Mouse (Mus musculus) spleen, adult 2 months (tissue): ENCODE results near the gene Rgs10. TPM values are rescaled to one million over a fixed set of nuclear protein-coding genes. Genes with fewer than 3 reads are reported as not detected.
"Not testable (repeated sequence)": the region's sequence is repeated elsewhere in the genome, so short reads cannot be mapped to it uniquely, and the experiment has no call there.

ENCODE experiments used
- DNase-seq, 2 experiments: peaks; one replicate each; pipeline versions ENCODE4 v3.0.0 to v3.0.0-alpha.2; 2012 to 2021; ENCODE audit warnings: low spot score in 2 of 2, low read depth in 1 of 2
- H3K27ac ChIP-seq: fragments of 200-500 bp; 2 replicates; pipeline ENCODE4 v1.5.1; 2012; ENCODE audit warnings: low read length, inconsistent platforms; ENCODE audit not compliant: insufficient read depth
- H3K27me3 ChIP-seq: fragments of 200-500 bp; 2 replicates; pipeline ENCODE4 v1.6.1; 2012; ENCODE audit warnings: mild to moderate bottlenecking, moderate library complexity, low read length, inconsistent platforms; ENCODE audit not compliant: control insufficient read depth, insufficient read depth
- H3K36me3 ChIP-seq: fragments of 200-500 bp; 2 replicates; pipeline ENCODE4 v1.6.1; 2012; ENCODE audit warnings: mild to moderate bottlenecking, low read length, inconsistent platforms; ENCODE audit not compliant: control insufficient read depth, insufficient read depth
- H3K4me1 ChIP-seq: fragments of 200-500 bp; 2 replicates; pipeline ENCODE4 v1.6.1; 2011; ENCODE audit warnings: inconsistent platforms; ENCODE audit not compliant: control insufficient read depth, insufficient read depth, insufficient read length
- H3K4me3 ChIP-seq: fragments of 200-500 bp; 2 replicates; pipeline ENCODE4 v1.5.1; 2011; ENCODE audit warnings: mild to moderate bottlenecking, inconsistent platforms; ENCODE audit not compliant: insufficient read depth, insufficient read length; ENCODE audit errors: extremely low read depth
- CTCF ChIP-seq: fragments of 200-500 bp; IDR thresholded peaks from 2 replicates; pipeline ENCODE4 v1.5.1; 2011; ENCODE audit warnings: mild to moderate bottlenecking, inconsistent platforms; ENCODE audit not compliant: insufficient read depth, insufficient read length, insufficient replicate concordance; ENCODE audit errors: extremely low read depth
- POLR2A ChIP-seq: fragments of 200-500 bp; IDR thresholded peaks from 2 replicates; pipeline ENCODE4 v1.6.1; 2011; ENCODE audit warnings: low read depth, low read length, inconsistent platforms
- WGBS: fragments of 180-500 bp; shearing (Covaris S2); methylation state at CpG from one replicate; pipeline ENCODE4 v1.1.7; 2018; 5-methylcytosine and 5-hydroxymethylcytosine counted together
- polyA plus RNA-seq: library from polyadenylated mRNA; depleted of rRNA; stranded (reverse); fragments of >200 nt; gene quantifications from 2 replicates; pipeline ENCODE4 v1.2.3, GENCODE M21; 2012

Gene Rgs10
- polyA plus RNA-seq, 1 experiment = 21.6 TPM

DNA sequence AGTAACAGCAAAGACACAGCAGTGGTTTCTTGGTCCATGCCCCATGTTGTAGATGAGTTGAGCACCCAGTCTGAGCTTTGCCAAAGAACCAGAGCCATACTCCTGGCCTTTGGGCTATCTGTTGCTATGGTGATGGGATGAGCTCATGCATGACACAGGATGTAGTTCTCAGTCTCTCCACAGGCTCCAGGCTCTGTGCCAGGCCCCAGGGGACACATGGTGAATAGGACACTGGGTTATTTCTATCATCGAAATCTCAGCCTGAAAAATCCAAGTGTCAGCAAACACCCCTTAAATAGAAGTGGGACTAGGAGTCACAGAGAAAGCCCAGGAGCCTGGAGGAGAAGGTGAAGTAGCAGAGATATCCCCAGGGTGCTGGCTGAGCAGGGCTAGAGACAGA is 70.0 kb downstream of the Rgs10 start:
- no peaks in the 10 kb centered on the region for H3K36me3 ChIP-seq
- no peak overlapping the region for H3K27ac ChIP-seq
- 55% methylated on average over 1 of the region's 1 CpGs for WGBS
- TF ChIP-seq POLR2A (no peak), CTCF (no peak)
- no peak overlapping the region for H3K4me3 ChIP-seq
- no peak for DNase-seq
- no peaks in the 10 kb centered on the region for H3K27me3 ChIP-seq
- no peaks in the 10 kb centered on the region for H3K4me1 ChIP-seq

DNA sequence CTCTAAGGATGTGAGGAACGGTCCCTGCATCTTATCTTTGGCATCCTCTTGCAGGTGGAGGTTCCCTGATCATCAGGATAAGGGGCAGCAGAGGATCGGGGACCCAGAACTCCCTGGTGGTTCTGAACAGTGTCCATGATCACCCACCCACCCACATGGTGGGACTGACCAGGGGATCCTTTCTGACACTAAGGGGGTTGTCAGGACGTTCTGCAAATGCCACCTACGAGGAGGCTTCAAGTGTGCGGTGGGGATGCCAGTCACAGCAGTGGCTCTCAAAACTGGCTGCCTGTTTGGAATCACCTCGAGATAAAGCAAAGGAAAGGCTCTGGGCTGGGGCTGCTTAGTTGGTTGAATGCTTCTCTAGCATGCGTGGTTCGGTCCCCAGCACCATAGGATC is 71.6 kb downstream of the Rgs10 start:
- Histone ChIP-seq H3K4me3 (no peak overlapping the region), H3K4me1 (no peaks in the 10 kb centered on the region)
- WGBS = 78% methylated on average over 8 of the region's 8 CpGs

DNA sequence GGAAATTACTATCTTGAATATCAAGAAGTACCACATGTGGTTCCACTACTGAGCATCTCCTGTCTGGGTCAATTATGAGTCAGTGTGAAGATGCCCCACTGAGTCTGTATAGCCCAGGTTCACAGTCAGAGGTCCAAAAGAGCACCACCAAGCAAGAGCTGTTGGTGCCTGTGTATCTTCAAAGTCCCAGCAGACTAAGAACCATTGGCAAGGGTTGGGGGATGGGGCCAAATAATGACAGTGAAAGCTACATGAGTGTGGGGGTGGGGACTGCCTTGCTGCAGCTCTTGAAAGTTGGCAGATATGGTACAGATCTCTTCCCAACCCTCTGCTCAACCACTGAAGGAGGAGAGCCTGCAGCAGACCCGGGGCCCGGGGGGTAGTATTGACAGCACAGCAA is 72.0 kb downstream of the Rgs10 start:
- no peaks in the 10 kb centered on the region for H3K4me1 ChIP-seq
- WGBS = 64% methylated on average over 2 of the region's 2 CpGs
- H3K27ac ChIP-seq = no peak overlapping the region
- no peak overlapping the region for H3K4me3 ChIP-seq
- no peak for DNase-seq
- TF ChIP-seq POLR2A (no peak), CTCF (no peak)
- no peaks in the 10 kb centered on the region for H3K36me3 ChIP-seq
- no peaks in the 10 kb centered on the region for H3K27me3 ChIP-seq

More for the DNA sequence above, 71.6 kb downstream of the Rgs10 start:
- TF ChIP-seq POLR2A (no peak), CTCF (no peak)
- Histone ChIP-seq H3K36me3 (no peaks in the 10 kb centered on the region), H3K27ac (no peak overlapping the region), H3K27me3 (no peaks in the 10 kb centered on the region)
- no peak for DNase-seq

DNA sequence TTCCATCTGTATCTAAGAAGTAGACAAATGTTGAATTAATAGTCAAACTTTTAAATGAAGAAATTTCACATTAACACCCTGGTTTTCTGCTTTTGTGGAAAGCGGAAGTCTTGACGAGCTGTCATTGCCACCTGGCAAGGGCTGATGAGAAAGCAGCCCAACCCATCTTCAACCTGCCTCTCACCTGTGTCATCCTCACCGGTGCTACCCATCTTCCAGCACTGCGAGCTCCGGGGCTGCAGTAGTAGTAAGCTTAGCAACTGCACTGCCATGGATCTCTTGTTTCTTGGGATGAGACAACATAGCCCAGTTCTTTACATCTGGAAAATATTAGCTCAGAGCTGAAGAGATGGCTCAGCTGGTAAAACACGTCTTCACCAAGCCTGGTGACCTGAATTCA is 72.9 kb downstream of the Rgs10 start:
- Histone ChIP-seq H3K4me3 (no peak overlapping the region), H3K4me1 (no peaks in the 10 kb centered on the region), H3K36me3 (no peaks in the 10 kb centered on the region), H3K27me3 (no peaks in the 10 kb centered on the region), H3K27ac (no peak overlapping the region)
- WGBS = 84% methylated on average over 6 of the region's 6 CpGs
- no peak for DNase-seq
- TF ChIP-seq CTCF (no peak), POLR2A (no peak)

- Histone ChIP-seq H3K36me3 (no peaks in the 10 kb centered on the region), H3K4me1 (no peaks in the 10 kb centered on the region), H3K27ac (no peak overlapping the region), H3K4me3 (no peak overlapping the region), H3K27me3 (no peaks in the 10 kb centered on the region)
- DNase-seq = peak; percentile 15 to 44
- WGBS = 66% methylated on average over 6 of the region's 6 CpGs
- TF ChIP-seq CTCF (peak; percentile 83; the same call in 1 of the 2 replicates), POLR2A (no peak)
These were observed 73.5 kb downstream of the Rgs10 start for GRCm38 (mm10) chr7:128344928-128345653.

DNA sequence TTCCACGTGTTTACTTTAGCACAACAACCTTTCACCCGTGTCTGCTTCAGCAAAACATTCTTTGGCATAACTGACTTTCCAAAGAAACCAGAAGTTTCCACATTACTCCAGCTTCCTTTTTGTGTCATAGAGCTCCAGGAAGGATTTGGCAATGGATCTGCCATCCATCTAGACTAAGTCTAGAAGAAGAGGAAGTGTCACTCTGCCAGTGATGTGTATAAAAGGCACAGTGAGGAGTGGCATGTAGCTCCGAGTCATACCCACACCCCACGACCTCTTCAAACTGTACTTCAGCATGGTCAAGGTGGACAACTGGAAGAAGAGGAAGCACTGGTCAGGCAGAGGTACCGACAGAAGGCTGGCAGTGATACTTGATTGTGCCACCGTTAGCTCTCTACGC is 74.1 kb downstream of the Rgs10 start:
- Histone ChIP-seq H3K4me1 (no peaks in the 10 kb centered on the region), H3K36me3 (no peaks in the 10 kb centered on the region), H3K27ac (no peak overlapping the region), H3K27me3 (no peaks in the 10 kb centered on the region), H3K4me3 (no peak overlapping the region)
- 71% methylated on average over 7 of the region's 7 CpGs for WGBS
- TF ChIP-seq CTCF (no peak), POLR2A (no peak)
- DNase-seq = no peak

GRCm38 (mm10) chr7:128342691-128343090 is 75.9 kb downstream of the Rgs10 start:
- H3K4me3 ChIP-seq, DNase-seq, H3K27me3 ChIP-seq, H3K4me1 ChIP-seq, H3K36me3 ChIP-seq, H3K27ac ChIP-seq: not testable (repeated sequence)
- 93% methylated on average over 8 of the region's 10 CpGs for WGBS

GRCm38 (mm10) chr7:128340321-128340720 is 78.2 kb downstream of the Rgs10 start:
- H3K27me3 ChIP-seq, DNase-seq, H3K4me1 ChIP-seq, H3K4me3 ChIP-seq, H3K27ac ChIP-seq, H3K36me3 ChIP-seq: not testable (repeated sequence)
- WGBS = 70% methylated on average over 9 of the region's 9 CpGs
